Mouse (Mus musculus) testis, adult 2 months (tissue): ENCODE results near the gene Olfr317.
"Not testable (repeated sequence)": the region's sequence is repeated elsewhere in the genome, so short reads cannot be mapped to it uniquely, and the experiment has no call there.

Experiments
- CTCF ChIP-seq: fragments of 200-500 bp; IDR thresholded peaks from 2 replicates; pipeline ENCODE4 v1.5.1; 2012; ENCODE audit warnings: low read depth, mild to moderate bottlenecking, inconsistent platforms, low read length, moderate library complexity; ENCODE audit not compliant: control insufficient read depth, insufficient read depth, insufficient replicate concordance
- POLR2A ChIP-seq: fragments of 200-500 bp; IDR thresholded peaks from 2 replicates; pipeline ENCODE4 v1.6.1; 2012; ENCODE audit warnings: low read depth, mild to moderate bottlenecking, inconsistent platforms, low read length, moderate library complexity; ENCODE audit not compliant: control insufficient read depth

DNA sequence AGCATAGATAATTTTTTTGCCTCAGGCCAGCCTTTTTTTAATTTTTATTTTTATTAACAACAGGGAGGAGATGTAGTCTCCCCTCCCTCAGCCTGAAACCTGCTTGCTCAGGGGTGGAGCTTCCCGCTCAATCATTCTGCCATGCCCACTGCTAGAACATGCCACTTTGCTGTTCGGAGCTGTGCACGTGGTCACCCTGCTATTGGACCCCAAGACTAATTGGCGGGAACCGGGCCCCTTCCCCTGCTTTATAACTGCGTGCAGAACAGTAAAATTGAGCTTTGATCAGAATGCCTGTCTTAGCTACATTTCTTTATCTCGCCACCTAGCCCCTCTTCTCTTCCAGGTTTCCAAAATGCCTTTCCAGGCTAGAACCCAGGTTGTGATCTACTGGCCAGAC, 21.3 kb downstream of the Olfr317 start:
- TF ChIP-seq POLR2A, CTCF: not testable (repeated sequence)
